Mouse (Mus musculus) heart, adult 2 months (tissue): ENCODE measurements at regions not wholly inside any gene's neighbourhood (a gene's known extent, or its start where the extent isn't known, plus 50 kb on each side); places are given as distances from the start of the nearest gene placed in this dataset.

Source experiments
- CTCF ChIP-seq: fragments of 200-600 bp; IDR thresholded peaks from 2 replicates; pipeline ENCODE4 v1.8.1; 2022; ENCODE audit warnings: antibody characterized with exemption, mild to moderate bottlenecking, moderate library complexity
- POLR2A ChIP-seq: fragments of 200-500 bp; IDR thresholded peaks from 2 replicates; pipeline ENCODE4 v1.6.1; 2011; ENCODE audit warnings: mild to moderate bottlenecking, low read depth, low read length, control low read depth; ENCODE audit not compliant: insufficient read depth

DNA sequence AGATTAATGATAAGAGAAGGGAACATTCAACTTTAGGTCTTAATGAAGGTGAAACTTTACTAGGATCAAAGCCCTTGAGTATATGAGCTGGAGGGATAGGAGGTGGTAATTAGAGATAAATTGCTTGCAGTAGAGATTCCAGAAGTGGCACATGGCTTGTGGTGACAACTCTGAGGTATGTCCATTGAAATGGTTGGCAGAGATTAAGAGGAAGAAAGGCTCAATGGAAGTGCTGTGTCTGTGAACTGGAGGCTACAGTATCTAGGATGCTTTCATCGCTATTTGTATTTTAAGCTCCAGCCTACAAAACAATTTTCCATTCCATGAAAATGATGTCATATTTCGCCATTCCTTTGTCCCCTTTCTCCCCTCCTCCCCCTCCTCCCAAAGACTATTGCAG is 508.1 kb upstream of the Gm9747 start:
- TF ChIP-seq CTCF (no peak), POLR2A (no peak)
